Mouse (Mus musculus): ENCODE data around the gene Adamtsl1. TPM values are rescaled to one million over a fixed set of nuclear protein-coding genes. Genes with fewer than 3 reads are reported as not detected.

The Adamtsl1 gene
- polyA plus RNA-seq, 1 experiment from 2014 or later: 8.1 TPM

- Histone ChIP-seq H3K36me3 (ENCODE audit: control insufficient read depth, insufficient read depth, low read length) (no peaks in the 10 kb centered on the region), H3K27ac (ENCODE audit: low read depth, low read length) (no peak overlapping the region), H3K27me3 (ENCODE audit: control insufficient read depth, insufficient read depth, low read length) (no peaks in the 10 kb centered on the region), H3K4me1 (replicated peaks; ENCODE audit: control insufficient read depth, insufficient read depth, low read length) (no peaks in the 10 kb centered on the region), H3K9ac (ENCODE audit: low read length) (no peak overlapping the region), H3K9me3 (ENCODE audit: control insufficient read depth, low read length) (no peaks in the 10 kb centered on the region), H3K4me2 (ENCODE audit: low read depth, low read length, severe bottlenecking) (no peak overlapping the region), H3K4me3 (ENCODE audit: low read depth, low read length) (no peak overlapping the region)
- WGBS: 92% methylated on average over 6 of the region's 6 CpGs
- no peak for ATAC-seq (replicated peaks; ENCODE audit: low FRiP score)
- no peak for DNase-seq (ENCODE audit: low spot score)
These were observed 787.5 kb downstream of the Adamtsl1 start for GRCm38 (mm10) chr4:86301469-86301868.

GRCm38 (mm10) chr4:86302095-86302494 lies 788.1 kb downstream of the Adamtsl1 start:
- 77% methylated on average over 4 of the region's 4 CpGs for WGBS
- Histone ChIP-seq H3K36me3 (ENCODE audit: control insufficient read depth, insufficient read depth, low read length) (no peaks in the 10 kb centered on the region), H3K4me2 (ENCODE audit: low read depth, low read length, severe bottlenecking) (no peak overlapping the region), H3K27ac (ENCODE audit: low read depth, low read length) (no peak overlapping the region), H3K9me3 (ENCODE audit: control insufficient read depth, low read length) (no peaks in the 10 kb centered on the region), H3K27me3 (ENCODE audit: control insufficient read depth, insufficient read depth, low read length) (no peaks in the 10 kb centered on the region), H3K9ac (ENCODE audit: low read length) (no peak overlapping the region), H3K4me3 (ENCODE audit: low read depth, low read length) (no peak overlapping the region), H3K4me1 (replicated peaks; ENCODE audit: control insufficient read depth, insufficient read depth, low read length) (no peaks in the 10 kb centered on the region)
- ATAC-seq (replicated peaks; ENCODE audit: low FRiP score) (no peak), DNase-seq (ENCODE audit: low spot score) (no peak)

DNA sequence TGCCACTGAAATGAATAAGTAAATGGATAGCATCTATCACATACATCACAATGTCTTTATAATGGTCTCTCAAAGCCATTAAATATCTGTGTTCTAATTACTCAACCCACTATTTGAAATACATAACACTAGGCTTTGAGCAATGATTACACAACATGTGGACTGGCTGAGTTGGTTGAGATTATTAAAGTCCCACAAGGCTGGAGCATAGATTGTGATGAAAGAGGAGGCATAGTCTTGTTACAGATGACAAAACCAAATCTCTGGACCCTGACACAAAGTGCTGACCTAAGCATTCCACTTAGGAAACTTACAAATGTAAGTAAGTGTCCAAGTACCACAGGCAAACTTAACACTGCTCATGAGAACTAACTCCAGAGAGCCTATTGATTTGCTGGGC lies 792.8 kb downstream of the Adamtsl1 start:
- Histone ChIP-seq H3K36me3 (ENCODE audit: control insufficient read depth, insufficient read depth, low read length) (no peaks in the 10 kb centered on the region), H3K4me1 (replicated peaks; ENCODE audit: control insufficient read depth, insufficient read depth, low read length) (no peaks in the 10 kb centered on the region), H3K9me3 (ENCODE audit: control insufficient read depth, low read length) (no peaks in the 10 kb centered on the region), H3K27ac (ENCODE audit: low read depth, low read length) (no peak overlapping the region), H3K27me3 (ENCODE audit: control insufficient read depth, insufficient read depth, low read length) (no peaks in the 10 kb centered on the region), H3K4me2 (ENCODE audit: low read depth, low read length, severe bottlenecking) (no peak overlapping the region), H3K9ac (ENCODE audit: low read length) (no peak overlapping the region), H3K4me3 (ENCODE audit: low read depth, low read length) (no peak overlapping the region)
- no peak for ATAC-seq (replicated peaks; ENCODE audit: low FRiP score)
- DNase-seq (ENCODE audit: low spot score): no peak

DNA sequence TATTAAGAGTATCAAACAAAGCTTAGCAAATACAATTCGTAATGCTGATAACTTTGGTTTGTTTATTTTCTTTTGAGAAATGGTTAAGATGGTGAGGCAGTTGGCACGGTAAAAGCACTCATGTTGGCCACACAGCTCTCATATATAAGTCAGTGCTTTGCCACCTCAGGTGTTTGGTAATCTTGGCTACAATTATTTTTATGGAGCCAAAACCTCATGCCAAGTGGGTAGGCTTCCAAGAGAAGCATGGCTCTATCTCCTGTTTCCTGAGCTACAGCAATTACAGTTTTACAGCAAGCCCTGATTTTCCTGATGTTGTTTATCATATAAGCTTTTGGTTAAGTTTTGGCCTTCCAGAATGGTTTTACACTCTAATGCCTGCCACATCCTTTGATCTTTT lies 795.2 kb downstream of the Adamtsl1 start:
- no peak overlapping the region for H3K4me2 ChIP-seq (ENCODE audit: low read depth, low read length, severe bottlenecking)
- H3K9ac ChIP-seq (ENCODE audit: low read length): no peak overlapping the region
- DNase-seq (ENCODE audit: low spot score) (no peak), ATAC-seq (replicated peaks; ENCODE audit: low FRiP score) (no peak)
- no peaks in the 10 kb centered on the region for H3K27me3 ChIP-seq (ENCODE audit: control insufficient read depth, insufficient read depth, low read length)
- H3K4me3 ChIP-seq (ENCODE audit: low read depth, low read length): no peak overlapping the region
- H3K4me1 ChIP-seq (replicated peaks; ENCODE audit: control insufficient read depth, insufficient read depth, low read length): no peaks in the 10 kb centered on the region
- no peak overlapping the region for H3K27ac ChIP-seq (ENCODE audit: low read depth, low read length)
- H3K36me3 ChIP-seq (ENCODE audit: control insufficient read depth, insufficient read depth, low read length): no peaks in the 10 kb centered on the region
- no peaks in the 10 kb centered on the region for H3K9me3 ChIP-seq (ENCODE audit: control insufficient read depth, low read length)
- WGBS: 91% methylated on average over 2 of the region's 2 CpGs

GRCm38 (mm10) chr4:86310806-86311730 lies 797.1 kb downstream of the Adamtsl1 start:
- no peak for ATAC-seq (replicated peaks; ENCODE audit: low FRiP score)
- no peaks in the 10 kb centered on the region for H3K36me3 ChIP-seq (ENCODE audit: control insufficient read depth, insufficient read depth, low read length)
- H3K4me2 ChIP-seq (ENCODE audit: low read depth, low read length, severe bottlenecking): no peak overlapping the region
- H3K4me1 ChIP-seq (replicated peaks; ENCODE audit: control insufficient read depth, insufficient read depth, low read length): no peaks in the 10 kb centered on the region
- no peaks in the 10 kb centered on the region for H3K27me3 ChIP-seq (ENCODE audit: control insufficient read depth, insufficient read depth, low read length)
- H3K27ac ChIP-seq (ENCODE audit: low read depth, low read length): no peak overlapping the region
- 74% methylated on average over 7 of the region's 7 CpGs for WGBS
- H3K9ac ChIP-seq (ENCODE audit: low read length): no peak overlapping the region
- no peak for DNase-seq (ENCODE audit: low spot score)
- no peak overlapping the region for H3K4me3 ChIP-seq (ENCODE audit: low read depth, low read length)
- no peaks in the 10 kb centered on the region for H3K9me3 ChIP-seq (ENCODE audit: control insufficient read depth, low read length)

GRCm38 (mm10) chr4:86312366-86312765 lies 798.4 kb downstream of the Adamtsl1 start:
- 81% methylated on average over 2 of the region's 2 CpGs for WGBS
- ATAC-seq (replicated peaks; ENCODE audit: low FRiP score) (no peak), DNase-seq (ENCODE audit: low spot score) (no peak)
- H3K27me3 ChIP-seq (ENCODE audit: control insufficient read depth, insufficient read depth, low read length): no peaks in the 10 kb centered on the region
- H3K4me2 ChIP-seq (ENCODE audit: low read depth, low read length, severe bottlenecking): no peak overlapping the region
- no peak overlapping the region for H3K27ac ChIP-seq (ENCODE audit: low read depth, low read length)
- no peaks in the 10 kb centered on the region for H3K9me3 ChIP-seq (ENCODE audit: control insufficient read depth, low read length)
- no peaks in the 10 kb centered on the region for H3K36me3 ChIP-seq (ENCODE audit: control insufficient read depth, insufficient read depth, low read length)
- no peak overlapping the region for H3K4me3 ChIP-seq (ENCODE audit: low read depth, low read length)
- H3K4me1 ChIP-seq (replicated peaks; ENCODE audit: control insufficient read depth, insufficient read depth, low read length): no peaks in the 10 kb centered on the region
- H3K9ac ChIP-seq (ENCODE audit: low read length): no peak overlapping the region

GRCm38 (mm10) chr4:86314442-86314841 lies 800.5 kb downstream of the Adamtsl1 start:
- Histone ChIP-seq H3K27me3 (ENCODE audit: control insufficient read depth, insufficient read depth, low read length) (no peaks in the 10 kb centered on the region), H3K4me3 (ENCODE audit: low read depth, low read length) (no peak overlapping the region), H3K4me1 (replicated peaks; ENCODE audit: control insufficient read depth, insufficient read depth, low read length) (no peaks in the 10 kb centered on the region), H3K9ac (ENCODE audit: low read length) (no peak overlapping the region), H3K4me2 (ENCODE audit: low read depth, low read length, severe bottlenecking) (no peak overlapping the region), H3K27ac (ENCODE audit: low read depth, low read length) (no peak overlapping the region), H3K9me3 (ENCODE audit: control insufficient read depth, low read length) (no peaks in the 10 kb centered on the region), H3K36me3 (ENCODE audit: control insufficient read depth, insufficient read depth, low read length) (no peaks in the 10 kb centered on the region)
- DNase-seq (ENCODE audit: low spot score): no peak
- no peak for ATAC-seq (replicated peaks; ENCODE audit: low FRiP score)
- WGBS: 76% methylated on average over 3 of the region's 3 CpGs

DNA sequence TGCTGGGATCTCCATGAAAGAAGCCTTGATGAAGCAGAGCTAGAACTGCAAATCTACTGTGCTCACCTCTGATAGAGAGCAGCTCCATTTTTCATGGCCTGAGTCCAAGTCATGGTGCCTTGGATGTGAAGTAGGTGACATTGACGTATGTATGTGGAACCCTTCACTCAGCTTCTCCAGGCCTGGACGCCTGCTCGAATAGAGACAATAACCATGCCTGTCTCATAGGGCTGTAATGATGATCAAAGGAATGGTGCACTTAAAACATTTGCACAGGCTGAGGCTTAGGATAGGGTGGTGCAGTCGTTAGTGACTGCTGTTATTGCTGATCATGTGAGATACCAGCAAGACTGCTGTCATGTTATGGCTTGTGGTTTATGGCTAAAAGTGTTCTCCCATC lies 801.1 kb downstream of the Adamtsl1 start:
- no peak overlapping the region for H3K4me3 ChIP-seq (ENCODE audit: low read depth, low read length)
- no peaks in the 10 kb centered on the region for H3K36me3 ChIP-seq (ENCODE audit: control insufficient read depth, insufficient read depth, low read length)
- WGBS: 85% methylated on average over 4 of the region's 4 CpGs
- no peak overlapping the region for H3K9ac ChIP-seq (ENCODE audit: low read length)
- no peaks in the 10 kb centered on the region for H3K4me1 ChIP-seq (replicated peaks; ENCODE audit: control insufficient read depth, insufficient read depth, low read length)
- no peak overlapping the region for H3K4me2 ChIP-seq (ENCODE audit: low read depth, low read length, severe bottlenecking)
- H3K27me3 ChIP-seq (ENCODE audit: control insufficient read depth, insufficient read depth, low read length): no peaks in the 10 kb centered on the region
- ATAC-seq (replicated peaks; ENCODE audit: low FRiP score): no peak
- DNase-seq (ENCODE audit: low spot score): no peak
- H3K27ac ChIP-seq (ENCODE audit: low read depth, low read length): no peak overlapping the region
- no peaks in the 10 kb centered on the region for H3K9me3 ChIP-seq (ENCODE audit: control insufficient read depth, low read length)

Data from forebrain, embryonic 11.5 days (tissue).